In the genomic region with DNA sequence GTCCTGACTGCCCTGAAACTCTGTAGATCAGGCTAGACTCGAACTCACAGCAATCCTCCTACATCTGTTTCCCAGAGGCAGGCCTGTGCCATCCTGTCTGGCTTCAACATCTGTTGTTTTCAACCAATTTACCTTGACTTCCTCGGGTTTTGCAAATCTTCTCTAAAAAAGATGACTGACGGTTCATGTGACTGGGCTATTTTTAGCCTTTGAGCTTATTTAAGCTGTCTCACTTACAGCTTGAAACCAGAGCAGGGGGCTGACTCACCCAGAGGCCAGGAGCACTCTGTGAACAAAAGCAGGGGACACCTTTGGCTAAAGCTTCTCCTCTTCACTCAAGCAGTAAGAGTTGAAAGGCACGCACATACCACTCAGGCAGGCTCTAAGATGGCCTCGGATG, we compare ENCODE assay signal across 12 mouse cellular contexts. TPM values are rescaled to one million over a fixed set of nuclear protein-coding genes. Genes with fewer than 3 reads are reported as not detected.
DNase-seq lines count a peak whose midpoint lies in the region; ATAC-seq and TF ChIP-seq lines count a peak whose summit lies in the region.
"Had no signal": no experiment of that assay in that cellular context is flagged by ENCODE, and none has a peak within 500 bp of the region (broad histone marks: within the 10 kb centered on the region; RNA-seq: fewer than 3 reads in every experiment).

No protein-coding gene starts in this region.

- DNase-seq in heart, adult 2 months = peak in 1 of 2 experiments; percentile 22
- no peak for DNase-seq in heart, postnatal 36 days
- DNase-seq in cerebellum, postnatal 36 days = no peak
- no peak for DNase-seq in midbrain, postnatal 0 days (ENCODE audit: low spot score)
- no peak for DNase-seq in embryo, embryonic 10 days (ENCODE audit: low spot score)
- DNase-seq: midbrain, embryonic 14.5 days had no signal

- TF ChIP-seq CTCF in heart, adult 2 months (IDR thresholded peaks at IDR 0.05) = no peak
- TF ChIP-seq CTCF in C2C12 (IDR thresholded peaks at IDR 0.05; ENCODE audit: control insufficient read depth, insufficient read depth, insufficient read length) = no peak
- no peak for TF ChIP-seq CTCF in midbrain, postnatal 0 days (IDR thresholded peaks at IDR 0.05)

- no peak for TF ChIP-seq POLR2A in heart, adult 2 months (IDR thresholded peaks at IDR 0.05; ENCODE audit: insufficient read depth, low read depth, low read length)

- H3K79me3 ChIP-seq in C2C12 (ENCODE audit: low read depth) = no peaks in the 10 kb centered on the region

- H3K4me2 ChIP-seq in midbrain, postnatal 0 days (ENCODE audit: low read depth, low read length, poor library complexity, severe bottlenecking) = no peak overlapping the region
- H3K4me2 ChIP-seq: embryonic facial prominence, embryonic 15.5 days had no signal

- H3K36me3 ChIP-seq in heart, adult 2 months (ENCODE audit: control insufficient read depth, insufficient read depth, low read length) = no peaks in the 10 kb centered on the region
- H3K36me3 ChIP-seq in C2C12 (ENCODE audit: control insufficient read depth, insufficient read depth) = no peaks in the 10 kb centered on the region
- H3K36me3 ChIP-seq in macrophage (ENCODE audit: inconsistent target) = no peaks in the 10 kb centered on the region
- H3K36me3 ChIP-seq in midbrain, postnatal 0 days (ENCODE audit: insufficient read depth, low read length) = no peaks in the 10 kb centered on the region
- H3K36me3 ChIP-seq: embryonic facial prominence, embryonic 15.5 days had no signal

- H3K27me3 ChIP-seq in heart, adult 2 months (ENCODE audit: control insufficient read depth, insufficient read depth, low read length) = no peaks in the 10 kb centered on the region
- no peaks in the 10 kb centered on the region for H3K27me3 ChIP-seq in C2C12 (ENCODE audit: control insufficient read depth, insufficient read depth, insufficient read length)
- H3K27me3 ChIP-seq in midbrain, postnatal 0 days (ENCODE audit: insufficient read depth, low read length) = no peaks in the 10 kb centered on the region
- H3K27me3 ChIP-seq: embryonic facial prominence, embryonic 15.5 days had no signal

- no peak for TF ChIP-seq EP300 in heart, adult 2 months (IDR thresholded peaks at IDR 0.05; ENCODE audit: insufficient read depth, low read depth, low read length)

- ATAC-seq in midbrain, postnatal 0 days (ENCODE audit: low FRiP score) = no peak

- H3K9ac ChIP-seq in heart, adult 2 months (ENCODE audit: low read depth, low read length) = no peak overlapping the region
- no peak overlapping the region for H3K9ac ChIP-seq in midbrain, postnatal 0 days (replicated peaks; ENCODE audit: low read length, poor library complexity, severe bottlenecking)
- H3K9ac ChIP-seq: embryonic facial prominence, embryonic 15.5 days; liver, embryonic 14.5 days had no signal

- no peaks in the 10 kb centered on the region for H3K79me2 ChIP-seq in heart, adult 2 months (replicated peaks; ENCODE audit: control insufficient read depth, insufficient read depth, low read length)
- H3K79me2 ChIP-seq in C2C12 (ENCODE audit: control insufficient read depth, insufficient read depth) (no peaks in the 10 kb centered on the region), macrophage (ENCODE audit: inconsistent target) (peaks cover 96% of the 10 kb centered on the region)

- no peaks in the 10 kb centered on the region for H3K9me3 ChIP-seq in midbrain, postnatal 0 days (ENCODE audit: low read length)
- H3K9me3 ChIP-seq: embryonic facial prominence, embryonic 15.5 days had no signal

- no peak overlapping the region for H3ac ChIP-seq in C2C12 (ENCODE audit: control insufficient read depth, insufficient read length, low read depth)

- H3K27ac ChIP-seq in heart, adult 2 months = peak overlapping the region; percentile 53; the same call in 1 of the 2 replicates
- 0 out of 2 replicates have a peak overlapping the region, but pooled peaks have one; percentile 35 for H3K27ac ChIP-seq in brown adipose tissue, adult 24 weeks (replicated peaks; ENCODE audit: low read depth, low read length)
- H3K27ac ChIP-seq in macrophage = peak overlapping the region; percentile 91
- no peak overlapping the region for H3K27ac ChIP-seq in midbrain, postnatal 0 days (ENCODE audit: low read depth, low read length)
- H3K27ac ChIP-seq: embryonic facial prominence, embryonic 15.5 days; layer of hippocampus, adult 2 months; liver, embryonic 14.5 days had no signal

- peaks cover 1% of the 10 kb centered on the region for H3K4me1 ChIP-seq in heart, adult 2 months (ENCODE audit: control insufficient read depth, insufficient read depth, low read length)
- H3K4me1 ChIP-seq in brown adipose tissue, adult 24 weeks (ENCODE audit: control insufficient read depth, insufficient read depth, insufficient read length, low read length) = no peaks in the 10 kb centered on the region
- H3K4me1 ChIP-seq in midbrain, postnatal 0 days (ENCODE audit: insufficient read depth, low read length) = no peaks in the 10 kb centered on the region

- intact Hi-C loops in heart, adult 2 months (cut with DNase I) = no loop called here
- intact Hi-C loops in heart, postnatal 36 days (cut with DNase I) = loop anchor here (5.0 kb wide), 1 partner anchor 64 kb away; the partner anchor contains the start of gene Tec

- 35% methylated on average over 5 of the region's 5 CpGs for WGBS in heart, adult 2 months
- whole genome bisulfite sequencing in macrophage (ENCODE audit: missing documents) = 10% methylated on average over 5 of the region's 5 CpGs
- WGBS in midbrain, postnatal 0 days = 56% methylated on average over 5 of the region's 5 CpGs

- H3K4me3 ChIP-seq in heart, adult 2 months = no peak overlapping the region
- H3K4me3 ChIP-seq in C2C12 (ENCODE audit: insufficient read depth, poor library complexity, severe bottlenecking) = no peak overlapping the region
- H3K4me3 ChIP-seq in brown adipose tissue, adult 24 weeks (ENCODE audit: insufficient read depth, low read depth, low read length) = no peak overlapping the region
- H3K4me3 ChIP-seq in macrophage (ENCODE audit: inconsistent target) = no peak overlapping the region
- H3K4me3 ChIP-seq in midbrain, postnatal 0 days (ENCODE audit: low read depth, low read length) = no peak overlapping the region
- H3K4me3 ChIP-seq: embryonic facial prominence, embryonic 15.5 days; layer of hippocampus, adult 2 months had no signal

TF ChIP-seq in C2C12, 6 proteins besides CTCF, POLR2A, EP300 and RAD21:
- peak; percentile 26 for TF ChIP-seq MYOD1 (IDR thresholded peaks at IDR 0.05; ENCODE audit: control insufficient read depth, insufficient read length, low read depth)
- TF ChIP-seq MYOG (IDR thresholded peaks at IDR 0.05; ENCODE audit: control insufficient read depth, extremely low read depth, insufficient read length) = no peak
- no peak for TF ChIP-seq CEBPB (IDR thresholded peaks at IDR 0.05; ENCODE audit: low read depth)
- TF ChIP-seq USF1 (IDR thresholded peaks at IDR 0.05; ENCODE audit: low read depth) = peak; percentile 63
- no peak for TF ChIP-seq MAX (IDR thresholded peaks at IDR 0.05)
- TF ChIP-seq FOSL1 (IDR thresholded peaks at IDR 0.05; ENCODE audit: insufficient read depth, low read length, poor library complexity, severe bottlenecking) = no peak
TF ChIP-seq in C2C12: peak in this region for 2.

RNA-seq across cellular contexts. Expression of gene Txk, which starts 50.3 kb away (rescaled TPM):
- total RNA-seq in heart, adult 2 months (2021) = under 1 TPM; 0.10 to 0.30 TPM
- 0.12 and 0.18 TPM in 2 replicates for polyA plus RNA-seq in heart, adult 2 months (2012; rRNA removed)
- under 1 TPM in 1 of 2 experiments, not detected in 1; 0.11 TPM for total RNA-seq in heart, postnatal 36 days (2021)
- polyA plus RNA-seq in C2C12 (2012; fragmentation: generic; extraction: Trizol) (0.04 TPM), macrophage (2018) (0.06 to 0.37 TPM (median 0.27 TPM) in 3 replicates)
- polyA plus RNA-seq in brown adipose tissue, adult 24 weeks (2012; ENCODE audit: insufficient read depth, insufficient read length, missing spikeins) = not detected in 2 replicates
- total RNA-seq in macrophage (2018; cell fraction: chromatin; rRNA removed) = 10 to 100 TPM in 10 of 26 experiments, 1 to 10 TPM in 16; 2.0 to 22.4 (median 7.5) TPM
- under 1 TPM; 0.03 to 0.77 (median 0.22) TPM for total RNA-seq in macrophage (2018; cell fraction: cytosol; rRNA removed)
- 10 to 100 TPM in 5 of 26 experiments, 1 to 10 TPM in 21; 1.2 to 19.6 (median 6.6) TPM for total RNA-seq in macrophage (2018; cell fraction: nucleus; rRNA removed)
- 0.05 TPM in 1 of 2 replicates, not detected in the other for total RNA-seq in midbrain, postnatal 0 days (2014; rRNA removed)
- polyA plus RNA-seq in midbrain, postnatal 0 days (2015; fragmentation: Nextera tagmentation; extraction: Ambion mirVana) = 0.14 and 0.15 TPM in 2 replicates
- total RNA-seq: layer of hippocampus, adult 2 months had no signal
